Mouse (Mus musculus) bone marrow macrophage, adult 2 months (primary cell): Measurements from ENCODE around the gene Adcy3.

Source experiments
- CTCF ChIP-seq: IDR thresholded peaks from 2 replicates; pipeline ENCODE4 v1.5.1; 2012; ENCODE audit warnings: low read depth, mild to moderate bottlenecking, low read length, moderate library complexity
- POLR2A ChIP-seq: IDR thresholded peaks from 2 replicates; pipeline ENCODE4 v1.6.1; 2012; ENCODE audit warnings: mild to moderate bottlenecking, low read depth, low read length, borderline replicate concordance

- TF ChIP-seq POLR2A (no peak), CTCF (no peak)
Measured at GRCm38 (mm10) chr12:4150936-4151335, 18.0 kb downstream of the Adcy3 start.
